Mouse (Mus musculus): Measurements from ENCODE around the gene Rnf114.

The Rnf114 gene

GRCm38 (mm10) chr2:167564551-167565311 lies 72.3 kb downstream of the Rnf114 start:
- no peak for DNase-seq (ENCODE audit: low spot score in 2 of 2)

- DNase-seq (ENCODE audit: low spot score in 2 of 2): no peak
Observed at GRCm38 (mm10) chr2:167565312-167565656, 72.8 kb downstream of the Rnf114 start.

- DNase-seq (ENCODE audit: low spot score in 2 of 2): no peak
Observed at GRCm38 (mm10) chr2:167565682-167566081, 73.2 kb downstream of the Rnf114 start.
